Mouse (Mus musculus): ENCODE data around the gene Nrxn3.

Gene Nrxn3

DNA sequence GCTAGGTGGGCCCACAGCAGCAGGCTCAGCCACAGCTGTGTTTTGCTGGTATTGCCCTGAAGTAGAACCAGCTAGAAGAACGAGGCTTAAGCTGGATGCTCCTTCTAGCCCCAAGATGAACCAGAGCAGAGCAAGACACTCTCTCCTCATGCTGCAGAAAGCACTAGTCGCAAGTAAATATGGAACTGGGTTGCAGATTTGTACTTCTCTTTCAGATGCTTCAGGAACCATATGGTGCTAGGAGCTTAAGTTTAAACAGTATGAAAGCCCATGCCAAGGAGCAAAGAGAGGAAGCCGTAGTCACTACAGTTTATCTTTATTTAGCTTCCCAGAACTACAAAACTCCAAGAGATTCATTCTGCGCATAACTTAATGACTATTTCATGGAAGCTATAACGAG is 1254.8 kb downstream of the Nrxn3 start:
- DNase-seq: no peak

DNA sequence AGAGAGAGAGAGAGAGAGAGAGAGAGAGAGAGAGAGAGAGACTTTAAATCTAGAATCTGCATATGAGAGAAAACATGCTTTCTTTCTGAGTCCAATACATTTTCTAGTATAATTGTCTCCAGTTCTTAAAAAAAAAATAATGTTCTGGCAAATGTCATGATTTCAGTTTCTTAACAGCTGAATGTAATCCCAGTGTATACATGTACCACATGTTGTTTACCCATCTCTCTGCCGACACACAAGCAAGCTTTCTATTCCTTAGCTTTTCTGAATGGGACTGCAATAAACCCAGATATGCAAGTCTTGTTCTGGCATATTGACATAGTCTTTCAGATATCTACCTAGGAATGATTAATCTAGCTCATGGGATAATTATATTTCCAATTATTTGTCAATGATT is 1256.5 kb downstream of the Nrxn3 start:
- DNase-seq: no peak

DNA sequence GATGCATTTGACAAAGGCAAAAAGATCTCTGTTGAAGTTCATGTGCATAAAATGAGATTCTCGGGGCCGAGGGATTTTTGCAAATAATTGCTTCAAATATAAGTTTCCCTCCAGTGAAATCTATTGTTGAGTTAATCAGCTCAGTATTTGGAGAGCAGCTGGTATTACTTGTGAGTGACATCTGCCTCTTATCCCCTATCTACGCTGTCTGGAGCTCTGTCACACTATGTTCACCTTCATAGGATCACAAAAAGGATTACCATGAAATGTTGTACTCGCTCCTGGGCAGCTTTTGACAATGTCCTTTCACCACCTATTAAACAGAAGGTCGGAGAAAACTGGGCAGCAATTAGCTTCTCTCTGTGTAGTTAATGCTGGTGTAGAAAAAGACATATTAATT is 1259.8 kb downstream of the Nrxn3 start:
- DNase-seq: no peak

DNA sequence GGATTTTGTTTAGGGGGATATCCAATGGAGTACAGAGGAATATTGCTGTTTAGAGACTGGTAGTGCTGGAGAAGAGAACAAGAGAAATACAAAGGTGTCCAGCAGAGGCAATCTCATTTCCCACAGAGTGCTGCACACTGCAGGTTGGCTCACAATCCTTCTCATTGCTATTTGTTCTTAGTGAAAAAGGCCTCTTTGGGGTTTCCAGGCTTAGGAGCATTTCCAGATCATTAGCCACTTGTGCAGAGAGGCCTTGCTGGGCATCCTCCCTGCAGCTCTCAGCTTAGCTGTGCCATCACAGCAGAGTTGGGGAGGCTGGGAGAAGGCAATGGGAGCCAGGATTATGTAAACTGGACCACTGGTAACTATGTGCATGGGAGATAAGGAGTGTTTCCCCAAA is 1260.7 kb downstream of the Nrxn3 start:
- DNase-seq: no peak

DNA sequence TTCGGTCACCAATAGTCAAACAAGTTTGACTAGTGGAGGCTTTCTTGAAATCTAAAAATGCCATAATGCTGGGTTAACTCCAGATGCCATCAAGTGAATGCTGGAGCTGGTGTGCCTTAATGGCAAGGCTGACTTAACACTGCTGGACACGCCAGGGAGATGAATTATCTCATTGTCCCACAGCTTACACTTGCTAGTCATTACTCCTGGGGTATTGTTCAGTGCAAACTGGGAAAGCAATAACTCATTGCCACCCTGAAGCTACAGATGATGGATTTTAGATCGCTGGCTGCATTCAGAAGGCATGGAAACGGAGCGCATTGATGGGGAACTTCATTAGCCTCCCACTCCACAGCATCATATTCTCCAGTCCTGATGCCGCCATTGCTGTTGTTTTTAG is 1263.5 kb downstream of the Nrxn3 start:
- DNase-seq: no peak

DNA sequence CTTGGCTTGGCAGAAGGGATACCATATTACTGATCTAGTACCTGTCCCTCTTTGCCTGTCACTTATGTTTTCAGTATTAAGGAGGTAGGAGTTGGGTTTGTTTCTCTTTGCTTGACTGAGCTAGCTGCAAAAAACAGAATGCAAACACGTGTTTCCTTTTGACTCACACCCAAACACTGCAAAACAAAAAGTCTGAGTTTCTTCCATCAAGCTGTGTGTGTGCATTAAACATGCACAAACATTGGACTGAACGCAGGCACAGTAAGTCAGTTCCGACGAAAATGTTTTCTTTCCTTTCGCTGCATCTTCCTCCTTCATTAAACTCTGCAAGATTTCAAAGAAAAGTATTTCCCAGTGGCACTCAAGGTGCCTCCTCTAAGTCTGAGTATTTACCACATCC is 1270.6 kb downstream of the Nrxn3 start:
- DNase-seq: no peak

DNA sequence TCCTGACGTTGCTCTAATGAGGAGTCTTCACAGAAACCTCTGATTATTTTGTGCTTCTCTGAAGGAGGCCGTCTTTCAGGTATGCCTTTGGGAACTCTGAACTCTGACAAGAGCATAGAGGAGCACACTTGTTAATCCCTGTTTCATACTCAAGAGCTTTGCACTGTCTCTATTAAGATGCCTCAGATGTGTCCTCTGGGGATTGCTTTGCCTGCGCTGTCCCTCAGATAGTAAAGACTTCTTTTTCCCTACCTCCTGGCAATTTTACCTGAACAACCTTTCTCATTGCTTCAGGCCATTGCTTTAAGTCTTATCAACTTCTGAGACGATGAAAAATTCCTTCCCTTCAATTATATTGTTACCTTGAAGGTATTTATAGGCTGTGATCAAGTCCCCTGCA is 1272.7 kb downstream of the Nrxn3 start:
- no peak for DNase-seq

DNA sequence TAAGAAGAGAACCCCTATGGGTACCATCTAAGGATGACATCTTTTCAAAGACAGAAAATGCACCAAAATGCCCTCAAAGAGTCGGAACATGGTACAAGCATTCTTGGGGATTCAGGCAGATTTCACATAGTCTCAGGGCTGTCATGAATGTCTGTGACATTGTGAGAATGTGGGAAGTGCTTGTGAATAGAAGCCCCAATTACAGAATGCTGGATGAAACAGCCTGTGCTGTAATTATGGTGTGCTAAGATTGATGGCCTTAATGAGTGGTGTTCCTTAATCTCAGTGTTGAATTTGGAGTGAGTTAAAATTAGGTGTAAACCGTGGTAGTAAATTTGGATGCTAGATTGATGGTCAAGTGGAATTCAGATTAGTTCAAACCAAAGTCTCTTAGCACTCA is 1287.6 kb downstream of the Nrxn3 start:
- DNase-seq: no peak

DNA sequence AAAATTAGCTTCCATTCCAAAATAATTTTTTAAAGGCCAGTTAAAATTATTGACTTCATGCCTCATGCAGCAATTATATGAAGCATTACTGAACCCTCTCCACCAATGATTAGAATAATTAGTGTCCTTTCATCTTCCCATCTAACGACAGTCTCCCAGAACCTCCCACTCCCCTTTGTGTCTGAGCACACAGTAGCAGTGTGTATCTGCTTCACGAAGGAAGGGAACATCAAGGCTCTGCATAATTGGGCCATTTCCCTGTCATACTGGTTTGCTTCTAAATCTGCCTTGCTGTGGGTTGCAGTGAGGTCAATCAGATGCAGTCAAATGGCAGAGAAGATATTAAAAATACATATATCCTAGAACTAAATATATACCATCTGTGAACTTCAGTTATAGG is 1291.3 kb downstream of the Nrxn3 start:
- no peak for DNase-seq

DNA sequence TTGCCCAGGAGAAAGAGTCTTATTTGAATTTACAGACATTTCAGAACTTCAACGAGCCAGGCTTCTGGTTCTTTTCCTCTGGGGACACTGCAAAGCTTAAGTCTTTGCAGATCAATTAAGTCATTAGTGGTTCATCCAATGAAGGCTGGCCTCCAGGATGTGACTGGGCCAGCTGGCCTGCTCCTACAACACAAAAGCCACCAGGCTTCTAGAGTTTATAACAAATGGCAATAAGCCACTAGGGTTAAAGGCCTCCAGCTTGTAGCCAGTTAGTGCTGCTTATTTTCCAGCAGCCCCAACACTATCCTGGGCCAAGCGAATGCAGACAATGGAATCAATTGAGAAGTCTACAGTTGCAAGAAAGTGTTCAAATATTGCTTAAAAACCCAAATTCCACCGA is 1304.3 kb downstream of the Nrxn3 start:
- no peak for DNase-seq

DNA sequence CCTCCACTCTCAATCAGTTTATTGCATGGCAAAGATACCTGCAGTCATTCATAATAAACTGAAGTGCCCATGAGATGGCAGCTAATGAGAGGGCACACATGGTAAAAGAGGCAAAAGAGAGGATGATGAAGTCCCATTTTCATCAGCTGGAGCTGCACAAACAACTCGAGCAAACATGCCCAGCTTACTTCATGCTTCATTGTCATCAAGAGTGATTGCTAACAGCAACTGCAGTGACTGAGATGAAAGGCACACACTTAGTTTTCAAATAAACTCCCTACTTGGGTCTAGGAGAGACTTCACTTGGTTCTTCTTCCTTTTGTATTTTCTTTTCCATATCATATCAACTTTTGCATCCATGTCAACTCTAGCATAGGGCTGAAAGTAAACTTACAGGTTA is 1318.4 kb downstream of the Nrxn3 start:
- DNase-seq: no peak

DNA sequence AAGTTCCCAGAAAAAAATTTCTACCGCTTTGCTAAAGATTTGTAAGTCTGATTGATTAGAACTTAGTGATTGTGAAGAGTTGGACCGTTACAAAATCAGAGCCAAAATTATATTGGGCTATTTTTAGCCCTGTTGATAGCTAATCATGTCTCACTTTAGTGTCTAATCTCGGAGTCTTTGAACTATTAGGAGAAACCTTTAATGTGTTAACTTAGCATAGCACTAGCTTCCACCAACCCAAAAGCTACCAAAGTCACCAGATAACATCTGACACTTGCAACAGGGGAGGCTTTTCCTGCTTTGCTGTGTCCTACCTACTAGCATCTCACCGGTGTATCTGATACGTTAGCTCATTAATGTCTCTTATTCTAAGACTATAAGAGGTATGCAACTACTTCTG is 1333.6 kb downstream of the Nrxn3 start:
- DNase-seq: no peak

DNA sequence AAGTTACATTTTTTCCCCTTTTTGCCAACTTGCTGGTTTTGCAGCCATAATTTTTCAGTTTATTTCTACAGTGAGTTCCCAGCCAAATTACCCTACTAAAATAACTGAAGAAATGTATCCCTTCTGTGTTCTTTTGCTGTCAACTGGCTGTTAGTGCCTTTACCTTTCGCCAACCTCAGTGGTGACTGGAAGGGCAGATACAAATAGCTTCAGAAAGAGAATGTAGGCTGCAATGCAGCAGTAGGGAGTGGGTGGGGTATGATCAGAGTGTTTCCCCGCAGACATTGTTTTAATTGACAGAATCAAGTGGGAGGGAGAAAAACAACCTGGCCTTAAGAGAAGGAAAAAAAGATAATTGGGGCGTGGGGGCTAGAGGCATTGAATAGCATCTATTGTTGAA is 1337.1 kb downstream of the Nrxn3 start:
- DNase-seq: no peak

DNA sequence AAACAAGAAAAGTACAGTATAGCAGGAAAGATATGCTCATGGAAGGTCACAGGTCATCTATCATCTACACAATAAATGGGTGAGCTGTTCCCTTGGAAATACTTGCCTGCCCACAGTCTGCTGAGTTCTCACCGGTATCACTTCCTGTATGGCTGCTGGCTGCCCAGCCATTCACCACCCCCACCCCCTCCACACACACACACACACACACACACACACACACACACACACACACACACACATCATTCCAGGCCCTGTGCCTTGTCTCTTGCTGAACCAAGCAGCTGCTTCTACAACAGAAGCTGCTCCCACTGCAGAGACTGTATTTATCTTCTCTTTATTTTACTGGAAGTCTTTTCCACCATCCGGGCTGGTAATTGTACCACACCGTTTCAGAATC is 1338.6 kb downstream of the Nrxn3 start:
- DNase-seq: no peak

DNA sequence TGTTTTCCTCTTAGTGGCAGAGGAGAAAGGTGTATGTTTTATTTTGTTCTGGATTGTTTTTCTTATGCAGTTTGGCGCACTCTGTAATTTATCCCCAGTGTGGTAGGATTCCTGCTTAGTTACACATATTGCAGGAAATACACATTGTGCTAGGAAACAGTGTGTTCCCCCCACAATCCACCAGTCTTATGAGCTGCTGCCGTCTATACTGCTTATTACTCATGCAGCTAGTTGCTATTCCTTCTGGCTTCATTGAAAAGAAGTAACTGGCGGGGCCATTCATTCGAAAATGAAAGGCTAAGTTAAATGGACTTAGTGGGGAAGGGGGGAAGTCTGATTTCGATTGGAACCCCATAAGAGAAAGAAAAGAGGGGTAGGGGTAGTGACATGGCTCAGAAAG is 1339.5 kb downstream of the Nrxn3 start:
- no peak for DNase-seq

DNA sequence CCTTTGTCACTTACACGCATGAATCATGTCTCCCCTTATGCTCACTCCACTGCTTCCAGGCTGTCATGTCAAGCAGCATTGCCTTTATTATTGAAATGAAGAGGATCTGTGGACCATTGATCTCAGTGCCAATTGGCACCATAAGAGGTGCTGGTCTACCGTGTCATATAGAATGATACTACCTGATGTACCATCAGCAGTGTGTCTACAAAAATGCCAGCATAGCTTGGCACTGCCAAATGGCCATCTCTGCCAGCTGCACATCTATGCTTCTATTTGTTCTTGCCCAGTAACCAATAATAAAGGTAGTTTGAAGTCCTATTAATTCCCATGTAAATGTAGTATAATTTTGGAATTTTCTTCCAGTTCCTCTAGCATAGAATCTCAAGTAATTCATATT is 1340.8 kb downstream of the Nrxn3 start:
- no peak for DNase-seq

DNA sequence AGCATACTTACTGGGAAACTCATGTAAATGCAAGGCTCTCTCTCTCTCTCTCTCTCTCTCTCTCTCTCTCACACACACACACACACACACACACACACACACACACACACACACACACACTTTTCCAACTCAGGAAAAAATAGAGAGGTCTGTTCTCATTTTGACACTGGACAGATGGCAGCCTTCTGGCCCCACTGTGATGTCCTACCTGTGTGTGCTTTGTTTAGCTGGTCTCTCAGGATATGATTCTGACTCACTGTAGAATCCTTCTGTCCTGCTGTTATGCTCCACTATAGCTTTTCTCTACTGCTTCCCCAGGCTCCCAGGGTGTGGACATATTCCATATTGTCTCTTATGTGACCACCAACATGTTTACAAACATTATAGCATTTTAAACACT is 1363.2 kb downstream of the Nrxn3 start:
- no peak for DNase-seq

DNA sequence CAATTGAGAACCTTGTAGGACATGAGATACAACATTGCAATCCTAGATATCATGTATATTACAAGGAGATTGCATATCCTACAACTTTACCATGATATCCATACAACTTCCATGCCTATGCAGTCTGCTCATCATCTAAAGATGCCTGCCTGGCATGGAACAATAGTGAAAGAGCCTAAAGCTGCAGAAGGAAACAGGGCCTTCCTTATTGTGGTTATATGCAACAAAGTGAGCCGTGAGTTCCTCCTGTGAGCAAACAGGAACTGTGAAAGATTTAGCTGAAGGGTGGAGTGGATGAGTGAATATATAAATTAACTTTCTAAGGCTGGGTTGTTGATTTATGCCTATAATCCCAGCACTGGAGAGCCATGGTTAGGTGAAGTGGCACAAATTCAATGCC is 1373.1 kb downstream of the Nrxn3 start:
- no peak for DNase-seq

DNA sequence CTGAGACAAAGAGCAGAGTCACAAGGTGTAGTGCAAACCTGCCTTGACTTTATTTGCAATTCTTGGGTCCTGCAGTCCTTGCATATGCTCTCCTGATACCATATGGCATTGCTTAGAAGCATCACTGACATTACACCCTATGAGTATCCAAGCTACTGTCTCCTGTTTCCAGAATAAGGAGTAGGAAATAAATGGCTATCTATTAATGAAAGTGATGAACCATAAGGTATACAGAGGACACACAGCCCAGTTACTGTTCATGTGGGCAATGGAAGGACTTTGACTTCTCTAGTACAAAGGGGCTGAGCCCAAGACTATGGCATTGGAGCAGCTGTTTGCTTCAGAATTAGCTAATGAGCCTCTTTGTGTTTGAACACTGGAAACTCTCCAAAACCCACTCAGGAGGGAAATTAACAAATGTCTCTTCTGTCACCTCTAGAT is 1390.7 kb downstream of the Nrxn3 start:
- DNase-seq: no peak

DNA sequence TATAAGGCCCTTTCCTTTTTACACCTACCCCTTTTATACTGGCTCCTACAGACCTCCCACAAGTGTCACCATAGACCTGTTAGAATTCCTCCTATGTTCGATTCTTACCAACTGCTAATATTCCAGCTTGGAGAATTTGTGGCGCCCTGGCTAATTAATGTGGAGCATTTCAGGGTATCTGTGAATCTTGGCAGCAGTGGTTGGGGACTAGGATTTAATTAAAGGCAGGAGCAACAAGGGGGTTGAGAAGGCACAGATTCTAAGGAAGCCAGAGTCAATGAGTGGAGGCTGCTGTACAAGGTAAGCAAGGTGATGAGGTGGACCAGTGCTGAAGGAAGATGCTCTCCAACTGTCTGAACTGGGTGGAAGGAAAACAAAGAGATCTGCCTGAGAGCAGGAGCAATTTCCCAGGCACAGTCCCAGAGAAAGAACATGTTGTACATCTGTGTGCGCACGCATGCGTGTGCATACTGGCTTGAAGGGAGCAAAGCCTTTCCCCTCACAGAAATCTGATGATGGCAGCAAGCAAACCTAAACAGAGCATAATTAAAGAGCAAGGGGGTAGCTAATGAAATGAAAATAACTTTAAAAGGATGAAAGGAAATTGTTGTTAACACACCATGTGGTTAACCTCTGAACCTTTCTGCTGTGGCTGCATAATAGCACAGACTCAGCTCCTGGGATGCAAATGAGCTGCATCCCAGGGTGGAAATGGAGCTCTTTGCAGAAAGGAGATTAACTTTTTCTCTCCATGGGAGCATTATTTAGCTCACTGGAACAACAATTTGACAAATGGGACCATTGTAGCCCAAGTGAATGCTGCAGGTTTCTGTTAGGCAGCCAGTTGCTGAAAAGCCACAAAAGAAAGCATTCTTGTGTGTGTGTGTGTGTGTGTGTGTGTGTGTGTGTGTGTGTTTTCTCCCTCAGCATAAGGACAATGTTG is 1409.5 kb downstream of the Nrxn3 start:
- no peak for DNase-seq

DNA sequence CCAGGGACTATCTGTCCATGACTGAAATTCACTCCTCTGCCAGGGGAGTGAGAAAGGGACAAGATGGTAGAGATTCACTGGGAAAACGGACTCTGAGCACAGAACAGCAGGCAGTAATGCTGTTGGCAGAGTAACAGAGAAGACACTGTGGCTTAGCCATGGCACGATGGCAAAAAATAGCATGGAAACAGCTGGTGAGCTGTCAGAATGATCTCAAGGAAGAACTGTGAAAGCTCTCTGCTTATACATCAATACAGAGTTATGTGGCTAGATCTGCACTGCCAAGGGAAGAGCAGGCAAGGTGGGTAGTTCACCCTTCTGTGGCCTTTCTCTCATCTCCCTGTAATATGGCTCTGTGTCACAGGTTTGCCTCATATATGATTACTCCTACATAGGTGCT is 1419.3 kb downstream of the Nrxn3 start:
- no peak for DNase-seq

DNA sequence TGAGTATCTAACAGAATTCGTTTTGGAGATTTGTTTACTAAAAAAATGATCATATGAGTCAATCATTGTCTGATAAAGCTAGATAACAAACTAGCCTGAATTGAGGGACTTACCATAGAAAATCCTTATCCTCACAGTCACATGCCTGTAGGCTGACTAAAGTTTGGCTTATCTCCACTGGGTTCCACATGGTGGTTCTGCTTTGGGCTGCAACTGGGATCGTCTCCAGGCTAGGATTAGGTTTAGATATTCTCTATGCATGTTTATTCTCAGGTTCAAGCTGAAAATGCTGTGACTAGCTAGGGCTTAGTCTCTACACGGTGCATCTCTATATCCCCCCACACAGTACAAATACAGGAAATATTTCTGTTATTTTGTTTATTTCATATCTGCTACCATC is 1421.6 kb downstream of the Nrxn3 start:
- no peak for DNase-seq

DNA sequence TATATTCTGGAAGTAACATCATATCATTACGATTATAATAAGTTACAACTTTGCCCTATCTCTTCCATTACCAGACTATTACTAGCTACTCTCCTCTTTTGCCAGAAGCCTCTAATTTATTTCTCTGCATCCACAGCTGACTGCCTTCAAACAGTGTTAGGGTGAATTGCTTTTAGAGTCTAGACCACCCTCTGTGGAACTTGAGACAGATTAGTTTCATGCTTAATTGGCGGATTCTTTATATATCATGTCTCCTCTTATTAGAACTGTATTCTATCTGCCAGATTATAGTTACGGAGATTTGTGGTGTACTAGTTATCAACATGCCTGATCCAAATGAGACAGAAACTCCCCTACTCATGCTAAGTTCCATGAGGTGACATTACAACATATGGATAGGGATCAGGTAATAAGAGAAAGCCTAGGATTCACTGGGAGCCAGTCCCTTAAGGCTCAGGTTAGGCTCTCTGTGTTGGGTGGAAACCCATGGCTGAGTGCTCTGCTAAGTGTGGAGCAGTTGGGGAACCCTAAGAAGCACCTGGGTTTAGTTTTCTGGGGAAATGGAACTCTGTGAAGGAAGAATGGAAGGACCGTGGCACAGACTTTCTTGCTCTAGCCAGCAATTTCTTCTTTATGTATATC is 1435.6 kb downstream of the Nrxn3 start:
- DNase-seq: no peak

DNA sequence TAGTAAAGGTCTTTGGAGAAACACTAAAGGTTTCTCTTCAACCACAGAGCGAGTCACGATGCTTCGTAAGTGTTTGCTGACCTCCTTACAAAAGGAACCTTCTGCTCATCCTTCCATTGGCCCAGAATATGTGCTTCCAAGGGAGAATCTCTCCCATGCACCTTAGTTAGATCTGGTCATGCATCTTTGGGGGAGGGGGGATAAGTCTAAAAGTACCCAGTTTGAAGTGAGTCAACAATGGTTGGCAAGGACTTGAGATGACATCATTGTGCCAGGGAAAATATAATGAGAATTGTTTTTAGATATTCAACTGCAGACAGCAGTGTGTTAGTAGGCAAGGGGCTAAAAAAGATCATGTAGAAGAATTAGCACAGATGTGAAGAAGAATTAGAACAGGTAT is 1437.2 kb downstream of the Nrxn3 start:
- DNase-seq: no peak

DNA sequence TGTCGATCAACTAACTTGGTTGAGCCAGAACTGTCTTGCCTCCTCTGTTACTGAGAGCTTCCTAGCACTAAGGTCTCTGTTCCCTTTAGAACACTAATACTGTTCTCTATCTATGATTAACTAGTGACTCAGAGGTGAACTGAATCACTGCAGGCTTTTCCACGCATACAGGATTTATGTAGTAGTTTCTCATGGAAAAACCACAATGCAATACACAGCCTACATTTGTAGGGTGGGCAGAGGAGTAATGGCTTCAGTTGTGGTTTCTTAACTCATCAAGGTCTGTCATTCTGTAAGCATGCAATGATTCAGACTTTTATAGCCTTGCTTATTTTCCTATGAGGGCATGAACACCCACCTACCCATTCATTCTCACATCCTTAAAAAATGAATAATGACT is 1443.4 kb downstream of the Nrxn3 start:
- DNase-seq: no peak

Measured in kidney, postnatal 14 days (tissue).